Mouse (Mus musculus) spleen, postnatal 4 days (tissue): ENCODE measurements around the gene Pkn3.
"Not testable (repeated sequence)": the region's sequence is repeated elsewhere in the genome, so short reads cannot be mapped to it uniquely, and the experiment has no call there.

Source experiments
- DNase-seq, 2 experiments: peaks; one replicate each; pipeline ENCODE4 v3.0.0; 2022; ENCODE audit warnings: low spot score in 2 of 2

The Pkn3 gene

GRCm38 (mm10) chr2:30140021-30140420 lies 62.5 kb downstream of the Pkn3 start:
- DNase-seq = not testable (repeated sequence)
